Mouse (Mus musculus) thymus, adult 2 months (tissue): ENCODE results near the gene Fam124b.

Experiments used
- CTCF ChIP-seq: fragments of 200-500 bp; IDR thresholded peaks from 2 replicates; pipeline ENCODE4 v1.5.1; 2012; ENCODE audit warnings: mild to moderate bottlenecking, control low read depth, low read length, moderate library complexity, borderline replicate concordance; ENCODE audit not compliant: control insufficient read depth, poor library complexity, insufficient read depth; ENCODE audit errors: extremely low read depth
- POLR2A ChIP-seq: fragments of 200-500 bp; IDR thresholded peaks from 2 replicates; pipeline ENCODE4 v1.6.1; 2012; ENCODE audit warnings: mild to moderate bottlenecking, low read length, control low read depth, moderate library complexity; ENCODE audit not compliant: control insufficient read depth, poor library complexity, insufficient read depth; ENCODE audit errors: extremely low read depth

GRCm38 (mm10) chr1:80230612-80231011 is 12.3 kb upstream of the Fam124b start:
- no peak for TF ChIP-seq POLR2A
- no peak for TF ChIP-seq CTCF
